Mouse (Mus musculus): ENCODE data around the gene Fgfr3. TPM values are rescaled to one million over a fixed set of nuclear protein-coding genes. Genes with fewer than 3 reads are reported as not detected.
A peak's percentile ranks its signal among the peaks of the same experiment; 100 is the strongest.

Gene Fgfr3
- polyA plus RNA-seq, 1 experiment from 2014 or later: not detected

DNA sequence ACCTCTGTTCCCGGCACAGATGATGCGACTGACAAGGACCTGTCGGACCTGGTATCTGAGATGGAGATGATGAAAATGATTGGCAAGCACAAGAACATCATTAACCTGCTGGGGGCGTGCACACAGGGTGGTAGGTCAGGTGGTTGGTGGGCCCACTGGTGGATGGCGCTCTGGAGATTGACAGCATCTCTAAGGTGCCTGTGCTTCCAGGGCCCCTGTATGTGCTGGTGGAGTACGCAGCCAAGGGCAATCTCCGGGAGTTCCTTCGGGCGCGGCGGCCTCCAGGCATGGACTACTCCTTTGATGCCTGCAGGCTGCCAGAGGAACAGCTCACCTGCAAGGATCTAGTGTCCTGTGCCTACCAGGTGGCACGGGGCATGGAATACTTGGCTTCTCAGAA lies 12.4 kb downstream of the Fgfr3 start:
- H3K4me3 ChIP-seq (ENCODE audit: inconsistent target): no peak overlapping the region
- H3K79me2 ChIP-seq (ENCODE audit: inconsistent target): no peaks in the 10 kb centered on the region
- no peaks in the 10 kb centered on the region for H3K36me3 ChIP-seq (ENCODE audit: inconsistent target)
- WGBS (ENCODE audit: missing documents): 97% methylated on average over 12 of the region's 12 CpGs
- H3K27ac ChIP-seq: no peak overlapping the region

DNA sequence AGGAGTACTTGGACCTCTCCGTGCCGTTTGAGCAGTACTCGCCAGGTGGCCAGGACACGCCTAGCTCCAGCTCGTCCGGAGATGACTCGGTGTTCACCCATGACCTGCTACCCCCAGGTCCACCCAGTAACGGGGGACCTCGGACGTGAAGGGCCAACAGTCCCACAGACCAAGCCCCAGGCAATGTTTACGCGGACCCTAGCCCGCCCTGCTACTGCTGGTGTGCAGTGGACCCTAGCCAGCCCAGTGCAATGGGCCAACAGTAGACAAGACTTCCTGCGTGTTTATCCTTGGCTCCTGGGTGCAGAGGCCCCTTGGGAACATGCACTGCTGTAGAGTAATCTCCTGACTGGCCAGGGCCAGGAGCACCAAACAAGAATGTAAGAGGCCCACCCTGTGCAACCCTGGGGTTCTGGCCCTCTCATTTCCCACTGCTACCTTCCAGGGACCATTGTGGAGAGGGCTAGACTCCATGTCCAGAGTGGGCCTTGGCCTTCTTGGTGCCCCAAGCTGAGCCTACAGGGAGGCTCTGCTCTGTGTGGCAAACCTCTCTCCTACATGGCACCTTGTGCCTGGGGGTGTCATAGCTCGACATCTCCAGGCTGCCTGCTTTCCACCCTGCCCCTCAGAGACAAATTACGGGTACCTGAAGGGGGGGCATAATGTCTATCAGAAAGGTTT lies 14.1 kb downstream of the Fgfr3 start:
- peaks cover 4% of the 10 kb centered on the region; the same call in 1 of the 2 replicates for H3K36me3 ChIP-seq (ENCODE audit: inconsistent target)
- H3K4me3 ChIP-seq (ENCODE audit: inconsistent target): no peak overlapping the region
- no peaks in the 10 kb centered on the region for H3K79me2 ChIP-seq (ENCODE audit: inconsistent target)
- WGBS (ENCODE audit: missing documents): 90% methylated on average over 16 of the region's 16 CpGs
- no peak overlapping the region for H3K27ac ChIP-seq

GRCm38 (mm10) chr5:33736230-33736629 lies 14.8 kb downstream of the Fgfr3 start:
- Histone ChIP-seq H3K36me3 (ENCODE audit: inconsistent target) (peaks cover 8% of the 10 kb centered on the region; the same call in 1 of the 2 replicates), H3K4me3 (ENCODE audit: inconsistent target) (no peak overlapping the region), H3K79me2 (ENCODE audit: inconsistent target) (no peaks in the 10 kb centered on the region), H3K27ac (no peak overlapping the region)
- 95% methylated on average over 9 of the region's 9 CpGs for WGBS (ENCODE audit: missing documents)

DNA sequence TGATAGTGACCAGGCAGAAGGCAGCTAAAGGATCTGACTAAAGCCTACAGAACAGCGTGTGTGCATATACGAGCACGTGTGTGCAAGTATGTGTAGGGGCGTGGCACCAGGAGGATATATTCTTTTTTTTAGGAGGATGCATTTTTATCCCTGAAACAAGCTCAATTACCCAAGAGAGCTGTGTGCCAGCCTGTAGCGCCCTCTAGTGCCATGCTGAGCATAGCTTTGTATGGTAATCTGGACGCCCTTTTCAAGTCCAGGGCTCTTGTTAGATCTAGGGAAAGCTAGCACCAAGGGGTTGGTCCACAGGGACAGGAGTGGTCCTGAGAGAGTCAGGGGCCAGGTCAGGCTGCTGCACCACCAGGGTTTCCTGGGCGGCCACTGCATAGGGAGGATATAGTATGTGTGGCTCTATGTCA lies 16.4 kb downstream of the Fgfr3 start:
- no peak overlapping the region for H3K27ac ChIP-seq
- WGBS (ENCODE audit: missing documents): 27% methylated on average over 7 of the region's 7 CpGs

GRCm38 (mm10) chr5:33738341-33738740 lies 16.9 kb downstream of the Fgfr3 start:
- H3K4me3 ChIP-seq (ENCODE audit: inconsistent target): no peak overlapping the region
- H3K79me2 ChIP-seq (ENCODE audit: inconsistent target): no peaks in the 10 kb centered on the region
- H3K36me3 ChIP-seq (ENCODE audit: inconsistent target): peaks cover 27% of the 10 kb centered on the region
- H3K27ac ChIP-seq: no peak overlapping the region

More for the DNA sequence above, 16.4 kb downstream of the Fgfr3 start:
- H3K36me3 ChIP-seq (ENCODE audit: inconsistent target): peaks cover 22% of the 10 kb centered on the region; the same call in 1 of the 2 replicates
- no peak overlapping the region for H3K4me3 ChIP-seq (ENCODE audit: inconsistent target)
- no peaks in the 10 kb centered on the region for H3K79me2 ChIP-seq (ENCODE audit: inconsistent target)

GRCm38 (mm10) chr5:33740548-33740947 lies 19.1 kb downstream of the Fgfr3 start:
- no peak overlapping the region for H3K4me3 ChIP-seq (ENCODE audit: inconsistent target)
- H3K27ac ChIP-seq: no peak overlapping the region
- H3K79me2 ChIP-seq (ENCODE audit: inconsistent target): no peaks in the 10 kb centered on the region
- peaks cover 48% of the 10 kb centered on the region for H3K36me3 ChIP-seq (ENCODE audit: inconsistent target)
- 92% methylated on average over 4 of the region's 4 CpGs for WGBS (ENCODE audit: missing documents)

DNA sequence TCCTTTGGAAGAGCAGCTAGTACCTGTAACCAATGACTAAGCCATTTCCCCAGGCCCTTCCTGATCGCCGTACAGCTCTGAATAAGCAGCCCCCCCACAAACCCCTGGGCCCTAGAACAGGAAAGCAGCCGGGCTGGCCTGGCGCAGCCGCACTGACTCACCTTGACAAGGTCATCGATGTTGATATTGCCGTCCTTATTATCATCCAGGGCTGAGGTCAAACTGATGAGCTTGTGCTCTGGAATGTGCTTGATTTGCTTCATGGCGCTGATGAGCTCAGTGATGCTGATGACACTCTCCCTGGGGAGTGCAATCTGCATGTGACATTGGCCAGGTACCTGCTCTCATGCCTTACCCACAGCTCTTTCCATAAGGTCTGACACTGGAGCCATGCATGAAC lies 22.0 kb downstream of the Fgfr3 start:
- Histone ChIP-seq H3K4me3 (ENCODE audit: inconsistent target) (no peak overlapping the region), H3K79me2 (ENCODE audit: inconsistent target) (no peaks in the 10 kb centered on the region), H3K27ac (no peak overlapping the region), H3K36me3 (ENCODE audit: inconsistent target) (peaks cover 75% of the 10 kb centered on the region)
- 95% methylated on average over 8 of the region's 8 CpGs for WGBS (ENCODE audit: missing documents)

DNA sequence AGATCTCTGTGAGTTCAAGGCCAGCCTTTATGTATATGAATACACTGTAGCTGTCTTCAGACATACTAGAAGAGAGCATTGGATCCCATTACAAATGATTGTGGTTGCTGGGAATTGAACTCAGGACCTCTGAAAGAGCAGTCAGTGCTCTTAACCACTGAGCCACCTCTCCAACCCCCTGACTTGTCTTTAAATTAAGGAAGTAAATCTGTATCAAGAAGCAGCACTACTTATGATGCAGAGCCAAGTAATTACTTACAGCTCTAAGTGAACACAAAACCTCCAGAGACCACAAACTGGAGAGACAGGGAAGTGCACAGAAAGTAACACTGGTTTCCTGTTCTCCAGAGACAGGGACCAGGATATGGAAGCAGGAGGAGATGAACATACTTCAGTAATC lies 55.7 kb downstream of the Fgfr3 start:
- peaks cover 19% of the 10 kb centered on the region for H3K36me3 ChIP-seq (ENCODE audit: inconsistent target)
- H3K4me3 ChIP-seq (ENCODE audit: inconsistent target): no peak overlapping the region
- peaks cover 42% of the 10 kb centered on the region for H3K79me2 ChIP-seq (ENCODE audit: inconsistent target)
- no peak overlapping the region for H3K27ac ChIP-seq

DNA sequence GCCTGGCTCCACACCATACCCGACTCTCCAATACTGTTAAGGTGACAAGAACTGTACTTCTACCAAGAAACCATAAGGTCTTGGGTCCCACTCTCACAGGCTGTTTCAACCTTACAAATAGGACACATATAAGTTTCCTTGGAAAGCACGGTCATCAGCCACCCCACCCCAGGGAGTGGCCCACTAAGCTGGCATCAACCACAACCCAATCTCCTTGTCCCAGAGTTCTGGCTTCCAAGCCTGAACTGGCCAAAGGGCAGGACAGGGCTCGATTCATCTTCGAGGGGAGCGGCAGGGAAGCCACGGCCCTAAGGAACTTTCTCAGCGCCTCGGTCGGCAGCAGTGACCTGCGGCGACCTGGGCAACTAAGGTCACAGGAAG lies 60.5 kb downstream of the Fgfr3 start:
- WGBS (ENCODE audit: missing documents): 6% methylated on average over 10 of the region's 11 CpGs
- peaks cover 36% of the 10 kb centered on the region for H3K79me2 ChIP-seq (ENCODE audit: inconsistent target)
- peak overlapping the region; percentile 60 for H3K4me3 ChIP-seq (ENCODE audit: inconsistent target)
- H3K27ac ChIP-seq: no peak overlapping the region
- peaks cover 7% of the 10 kb centered on the region for H3K36me3 ChIP-seq (ENCODE audit: inconsistent target)

GRCm38 (mm10) chr5:33782345-33782998 lies 61.0 kb downstream of the Fgfr3 start, which contains the start of gene Letm1:
Letm1 (minus strand) TSS chr5:33782817.
- 0 out of 2 replicates have a peak within 1 kb of the TSS, but pooled peaks have one; percentile 5 for H3K27ac ChIP-seq
- under 1% methylated on average over 55 of the region's 65 CpGs for WGBS (ENCODE audit: missing documents)
- peaks cover 36% of the 10 kb centered on the region for H3K79me2 ChIP-seq (ENCODE audit: inconsistent target)
- peak within 1 kb of the TSS; percentile 60 for H3K4me3 ChIP-seq (ENCODE audit: inconsistent target)
- H3K36me3 ChIP-seq (ENCODE audit: inconsistent target): peaks cover 5% of the 10 kb centered on the region

DNA sequence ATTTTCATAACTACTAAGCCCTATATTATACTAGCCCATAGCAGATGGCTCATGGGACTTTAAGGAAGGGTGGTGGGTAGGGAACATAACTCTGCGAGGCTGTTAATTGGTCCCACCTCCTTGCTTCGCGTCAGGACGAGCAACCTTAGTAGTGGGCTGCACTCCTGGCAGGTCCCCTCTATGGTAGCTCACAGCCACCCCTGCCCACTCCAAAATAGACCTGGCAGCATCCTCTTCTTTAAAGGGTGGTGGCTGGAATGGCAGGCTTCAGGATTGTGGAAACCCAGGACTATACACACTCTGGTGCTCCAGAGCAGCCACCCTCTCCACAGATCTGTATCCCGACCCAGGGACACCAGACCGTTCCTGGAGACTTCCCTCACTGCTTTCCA lies 61.5 kb downstream of the Fgfr3 start:
- 0 out of 2 replicates have a peak overlapping the region, but pooled peaks have one; percentile 5 for H3K27ac ChIP-seq
- H3K36me3 ChIP-seq (ENCODE audit: inconsistent target): no peaks in the 10 kb centered on the region; the same call in 1 of the 2 replicates
- WGBS (ENCODE audit: missing documents): 14% methylated on average over 6 of the region's 6 CpGs
- H3K4me3 ChIP-seq (ENCODE audit: inconsistent target): peak overlapping the region; percentile 27
- H3K79me2 ChIP-seq (ENCODE audit: inconsistent target): peaks cover 36% of the 10 kb centered on the region

Other genes starting within 250 kb of the Fgfr3 start
- gene Fam53a, start 92.0 kb upstream of the Fgfr3 start, polyA plus RNA-seq (2018): 9.3 to 21.4 TPM (median 18.9 TPM) in 3 replicates
- 0.10 to 0.23 TPM in 2 of 3 replicates, not detected in the other for gene Gm9903, start 91.7 kb upstream of the Fgfr3 start, polyA plus RNA-seq (2018)
- gene Slbp, start 69.1 kb upstream of the Fgfr3 start, polyA plus RNA-seq (2018): 28.4 to 65.1 TPM (median 34.0 TPM) in 3 replicates
- gene Tacc3, start 63.5 kb upstream of the Fgfr3 start, polyA plus RNA-seq (2018): 6.1 to 26.7 TPM (median 22.0 TPM) in 3 replicates
- 11.7 to 18.8 TPM (median 18.6 TPM) in 3 replicates for gene Tmem129, start 63.3 kb upstream of the Fgfr3 start, polyA plus RNA-seq (2018)
- 18.0 to 31.8 TPM (median 23.1 TPM) in 3 replicates for gene Letm1, start 61.1 kb downstream of the Fgfr3 start, polyA plus RNA-seq (2018)
- 12.0 to 50.3 TPM (median 18.1 TPM) in 3 replicates for gene Nsd2, start 99.1 kb downstream of the Fgfr3 start, polyA plus RNA-seq (2018)
- 17.8 to 22.3 TPM (median 20.5 TPM) in 3 replicates for gene Nelfa, start 214.7 kb downstream of the Fgfr3 start, polyA plus RNA-seq (2018)